Mouse (Mus musculus) CH12.LX (cell line): ENCODE results near the gene Mest.

Experiments used
- CTCF ChIP-seq, 2 experiments: IDR thresholded peaks in 1 of 2; conservative IDR thresholded peaks in 1 of 2; 2 replicates each; pipeline ENCODE4 v1.5.1; 2011 to 2012; ENCODE audit warnings: low read depth in 2 of 2, low read length in 2 of 2, improper control_type of control experiment in 1 of 2, inconsistent platforms in 1 of 2, mild to moderate bottlenecking in 1 of 2, moderate library complexity in 1 of 2
- ELF1 ChIP-seq: IDR thresholded peaks from 2 replicates; pipeline ENCODE4 v1.6.1; 2014; ENCODE audit warnings: low read depth, mild to moderate bottlenecking, inconsistent platforms, low read length, improper control_type of control experiment
- IRF4 ChIP-seq: IDR thresholded peaks from 2 replicates; pipeline ENCODE4 v1.6.1; 2014; ENCODE audit warnings: low read depth, mild to moderate bottlenecking, inconsistent platforms, low read length, improper control_type of control experiment
- JUN ChIP-seq: IDR thresholded peaks from 2 replicates; pipeline ENCODE4 v1.6.1; 2011; ENCODE audit warnings: low read depth, mild to moderate bottlenecking, low read length, improper control_type of control experiment, moderate library complexity; ENCODE audit not compliant: insufficient read depth
- MEF2A ChIP-seq: IDR thresholded peaks from 2 replicates; pipeline ENCODE4 v1.6.1; 2014; ENCODE audit warnings: low read depth, mild to moderate bottlenecking, inconsistent platforms, low read length, improper control_type of control experiment, borderline replicate concordance
- MXI1 ChIP-seq: IDR thresholded peaks from 2 replicates; pipeline ENCODE4 v1.6.1; 2011; ENCODE audit warnings: mild to moderate bottlenecking, low read depth, low read length, improper control_type of control experiment
- POLR2AphosphoS2 ChIP-seq: IDR thresholded peaks from 2 replicates; pipeline ENCODE4 v1.6.1; 2011; ENCODE audit warnings: low read depth, low read length, improper control_type of control experiment
- SMC3 ChIP-seq: IDR thresholded peaks from 2 replicates; pipeline ENCODE4 v1.6.1; 2011; ENCODE audit warnings: low read depth, low read length, improper control_type of control experiment
- USF1 ChIP-seq: IDR thresholded peaks from 2 replicates; pipeline ENCODE4 v1.6.1; 2014; ENCODE audit warnings: low read depth, mild to moderate bottlenecking, inconsistent platforms, low read length, improper control_type of control experiment
- ZMIZ1 ChIP-seq: IDR thresholded peaks from 2 replicates; pipeline ENCODE4 v1.6.1; 2012; ENCODE audit warnings: low read depth, mild to moderate bottlenecking, inconsistent platforms, low read length, improper control_type of control experiment
- ZNF384 ChIP-seq: IDR thresholded peaks from 2 replicates; pipeline ENCODE4 v1.6.1; 2012; ENCODE audit warnings: low read depth, low read length, improper control_type of control experiment, inconsistent platforms

DNA sequence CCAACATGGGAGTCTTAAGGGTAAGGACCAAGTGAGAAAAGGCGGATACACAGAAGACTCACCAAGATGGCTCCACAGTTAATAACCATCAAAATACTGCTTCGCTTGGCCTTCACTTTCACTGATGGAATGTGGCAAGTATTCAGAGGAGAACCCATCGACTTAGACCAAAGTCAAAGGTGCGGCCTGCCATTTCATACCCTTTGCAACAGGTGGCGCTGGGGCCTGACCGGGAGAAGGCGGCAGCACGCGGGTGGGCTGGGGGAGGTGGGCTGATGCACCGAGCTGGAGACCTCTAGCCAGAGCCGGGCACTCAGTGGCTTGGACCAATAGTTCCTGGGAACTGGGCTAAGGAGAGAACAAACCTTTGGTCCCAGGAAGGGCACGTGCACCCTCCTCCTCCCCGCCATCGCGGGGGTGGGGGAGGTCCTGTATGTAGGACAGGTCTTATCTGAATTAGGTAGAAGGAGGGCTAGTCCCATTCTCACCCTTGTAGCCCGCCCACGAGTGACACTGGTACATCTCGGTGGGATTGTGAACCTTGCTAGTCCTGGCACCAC is 9.3 kb downstream of the Mest start:
- TF ChIP-seq USF1, result no peak
- no peak for TF ChIP-seq MXI1
- no peak for TF ChIP-seq CTCF (conservative IDR thresholded peaks at IDR 0.05 in 1 of 2, IDR thresholded peaks at IDR 0.05 in 1 of 2; ENCODE audit: low read depth in 2 of 2, low read length in 2 of 2)
- no peak for TF ChIP-seq ELF1
- no peak for TF ChIP-seq POLR2AphosphoS2
- no peak for TF ChIP-seq SMC3
- no peak for TF ChIP-seq IRF4
- TF ChIP-seq JUN, result no peak
- no peak for TF ChIP-seq ZNF384
- no peak for TF ChIP-seq ZMIZ1
- no peak for TF ChIP-seq MEF2A
